Mouse (Mus musculus): ENCODE data around the gene Aplnr. TPM values are rescaled to one million over a fixed set of nuclear protein-coding genes. Genes with fewer than 3 reads are reported as not detected.

The Aplnr gene
- 143 and 148 TPM in 2 replicates for polyA plus RNA-seq (2014; fragmentation: Nextera tagmentation; extraction: Ambion mirVana)

DNA sequence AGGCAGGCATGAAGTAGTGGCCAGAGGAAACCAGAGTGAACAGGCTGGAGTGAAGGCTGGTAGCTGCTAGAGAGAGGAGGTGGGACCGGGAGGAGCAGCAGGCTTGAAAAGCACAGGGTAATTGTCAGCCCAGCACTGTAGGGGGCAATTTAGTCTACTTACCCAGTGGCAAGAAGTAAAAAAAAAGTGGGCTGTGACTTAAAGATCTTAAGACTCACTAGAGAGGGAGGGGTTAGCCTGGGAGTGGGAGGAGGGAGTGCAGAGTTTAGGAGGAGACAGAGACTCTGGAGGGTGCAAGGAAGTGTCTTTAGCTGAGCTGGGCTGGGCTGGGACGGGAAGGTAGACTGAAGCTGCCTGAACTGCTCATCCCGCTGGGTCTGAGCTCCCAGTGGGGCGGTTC lies at the start of gene Aplnr:
TSS of gene Aplnr (plus strand) at position 137 of the 400 bp plus-strand sequence.
- Histone ChIP-seq H3K9ac (peak within 1 kb of the TSS; percentile 51), H3K4me3 (ENCODE audit: low read depth, low read length) (peak within 1 kb of the TSS; percentile 37), H3K4me1 (ENCODE audit: insufficient read depth) (no peaks in the 10 kb centered on the region), H3K36me3 (ENCODE audit: insufficient read depth) (no peaks in the 10 kb centered on the region), H3K9me3 (ENCODE audit: low read depth, low read length) (no peaks in the 10 kb centered on the region), H3K27ac (ENCODE audit: low read depth) (peak within 1 kb of the TSS; percentile 61; the same call in 1 of the 2 replicates), H3K27me3 (ENCODE audit: insufficient read depth, low read length) (0 out of 2 replicates have a peak, but pooled peaks cover 5% of the 10 kb centered on the region), H3K4me2 (peak within 1 kb of the TSS; percentile 31)
- ATAC-seq (ENCODE audit: insufficient read depth) (peak; percentile 64), DNase-seq (peak; percentile 67)
- no peak for TF ChIP-seq CTCF (IDR thresholded peaks at IDR 0.05; ENCODE audit: low read depth)
- WGBS, result 14% methylated on average over 4 of the region's 4 CpGs

DNA sequence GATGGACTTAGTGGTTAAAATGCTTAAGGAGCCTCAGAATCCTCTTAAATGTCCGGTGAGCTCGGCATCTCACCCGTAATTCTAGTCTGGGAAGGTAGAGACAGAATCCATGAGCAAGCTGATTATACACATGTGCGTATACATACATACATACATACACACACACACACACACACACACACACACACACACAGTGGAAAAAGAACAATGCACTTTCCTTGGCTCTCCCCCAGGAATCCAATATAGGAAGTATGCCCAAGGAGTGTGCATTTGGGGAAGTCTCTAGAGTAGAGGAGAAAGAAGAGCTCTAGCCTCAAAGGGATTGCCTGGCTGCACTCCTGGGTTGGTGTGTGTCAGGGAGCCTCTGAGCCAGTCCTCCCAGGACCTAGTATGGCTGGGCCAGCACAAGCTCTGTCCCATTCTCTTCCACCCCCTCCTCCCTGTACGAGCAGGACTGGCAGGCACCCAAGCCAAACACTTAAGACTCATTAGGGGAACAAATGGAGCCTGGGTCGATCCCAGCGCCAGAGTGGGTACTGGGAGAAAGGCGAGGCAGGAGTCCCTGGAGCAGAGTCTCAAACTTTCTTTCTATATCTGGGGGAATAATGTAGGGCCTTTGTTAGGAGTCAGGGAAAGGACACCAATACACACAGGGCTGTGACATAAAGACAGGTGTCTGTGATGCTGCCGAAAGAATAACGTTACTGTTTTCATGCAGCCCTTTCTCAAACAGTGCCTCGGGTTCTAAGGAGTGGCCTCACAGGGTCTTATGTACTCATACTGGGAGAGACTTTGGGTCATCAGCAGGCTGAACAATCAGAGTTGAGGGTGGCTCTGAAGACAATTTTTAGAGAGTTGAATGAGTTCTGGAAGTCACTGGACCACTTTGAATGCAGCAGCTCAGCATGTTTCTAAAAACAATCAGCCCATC lies 47.0 kb upstream of the Aplnr start:
- DNase-seq, result peak; percentile 86
- H3K4me1 ChIP-seq (ENCODE audit: insufficient read depth), result no peaks in the 10 kb centered on the region
- 42% methylated on average over 11 of the region's 11 CpGs for WGBS

DNA sequence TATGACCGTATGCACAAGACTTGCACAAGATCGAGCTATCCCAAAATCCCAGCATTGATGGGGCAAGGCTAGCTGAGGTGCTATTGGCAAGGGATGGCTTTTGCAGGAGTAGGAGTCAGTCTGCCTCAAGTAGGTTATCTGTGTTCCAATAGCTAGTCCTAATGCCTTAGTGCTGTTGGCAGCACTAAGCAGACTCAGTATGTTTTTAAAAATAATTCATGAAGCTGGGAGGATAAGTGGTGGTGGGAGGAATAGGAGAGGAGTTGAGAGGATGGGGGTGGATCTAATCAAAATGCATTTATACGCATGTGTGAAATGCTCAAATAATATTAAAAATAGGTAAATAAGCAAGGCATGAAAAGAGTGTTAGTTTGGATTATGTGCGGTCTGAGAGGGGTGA lies 44.7 kb upstream of the Aplnr start:
- H3K27ac ChIP-seq (ENCODE audit: low read depth), result no peak overlapping the region
- H3K36me3 ChIP-seq (ENCODE audit: insufficient read depth), result no peaks in the 10 kb centered on the region
- no peak for TF ChIP-seq CTCF (IDR thresholded peaks at IDR 0.05; ENCODE audit: low read depth)
- DNase-seq, result no peak
- H3K9me3 ChIP-seq (ENCODE audit: low read depth, low read length), result no peaks in the 10 kb centered on the region
- H3K27me3 ChIP-seq (ENCODE audit: insufficient read depth, low read length), result no peaks in the 10 kb centered on the region
- H3K4me3 ChIP-seq (ENCODE audit: low read depth, low read length), result no peak overlapping the region
- H3K4me2 ChIP-seq, result no peak overlapping the region
- no peak for ATAC-seq (ENCODE audit: insufficient read depth)
- peaks cover 3% of the 10 kb centered on the region; the same call in 1 of the 2 replicates for H3K4me1 ChIP-seq (ENCODE audit: insufficient read depth)
- WGBS, result 93% methylated on average over 4 of the region's 4 CpGs
- H3K9ac ChIP-seq, result no peak overlapping the region

More for the DNA sequence above, 47.0 kb upstream of the Aplnr start:
- H3K9me3 ChIP-seq (ENCODE audit: low read depth, low read length), result no peaks in the 10 kb centered on the region
- H3K4me2 ChIP-seq, result no peak overlapping the region
- no peaks in the 10 kb centered on the region for H3K36me3 ChIP-seq (ENCODE audit: insufficient read depth)
- peak; percentile 95 for ATAC-seq (ENCODE audit: insufficient read depth)
- no peak overlapping the region for H3K4me3 ChIP-seq (ENCODE audit: low read depth, low read length)
- TF ChIP-seq CTCF (IDR thresholded peaks at IDR 0.05; ENCODE audit: low read depth), result no peak
- H3K27me3 ChIP-seq (ENCODE audit: insufficient read depth, low read length), result no peaks in the 10 kb centered on the region
- peak overlapping the region; percentile 58 for H3K27ac ChIP-seq (ENCODE audit: low read depth)
- H3K9ac ChIP-seq, result no peak overlapping the region

DNA sequence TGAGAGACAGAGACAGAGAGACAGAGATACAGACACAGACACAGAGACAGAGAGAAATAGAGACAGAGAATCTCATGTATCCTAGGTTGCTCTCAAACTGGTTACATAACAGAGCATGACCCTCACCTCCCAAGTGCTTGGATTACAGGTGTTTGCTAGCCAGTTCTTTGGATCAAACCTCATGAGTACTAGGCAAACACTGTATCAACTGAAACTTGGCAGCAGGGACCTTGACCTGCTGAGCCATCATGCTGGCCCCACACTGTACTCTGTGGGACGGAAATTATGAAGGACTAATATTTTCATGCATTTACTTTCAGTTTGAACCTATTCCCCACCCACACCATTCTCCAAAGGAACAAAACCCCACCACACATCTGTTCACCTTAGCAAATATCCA lies 42.6 kb upstream of the Aplnr start:
- no peaks in the 10 kb centered on the region for H3K9me3 ChIP-seq (ENCODE audit: low read depth, low read length)
- no peak for ATAC-seq (ENCODE audit: insufficient read depth)
- no peaks in the 10 kb centered on the region for H3K36me3 ChIP-seq (ENCODE audit: insufficient read depth)
- no peak overlapping the region for H3K4me3 ChIP-seq (ENCODE audit: low read depth, low read length)
- H3K9ac ChIP-seq, result no peak overlapping the region
- no peak for TF ChIP-seq CTCF (IDR thresholded peaks at IDR 0.05; ENCODE audit: low read depth)
- H3K4me2 ChIP-seq, result no peak overlapping the region
- peaks cover 3% of the 10 kb centered on the region; the same call in 1 of the 2 replicates for H3K4me1 ChIP-seq (ENCODE audit: insufficient read depth)
- DNase-seq, result no peak
- WGBS, result 63% methylated on average over 1 of the region's 1 CpGs
- no peaks in the 10 kb centered on the region for H3K27me3 ChIP-seq (ENCODE audit: insufficient read depth, low read length)
- no peak overlapping the region for H3K27ac ChIP-seq (ENCODE audit: low read depth)

DNA sequence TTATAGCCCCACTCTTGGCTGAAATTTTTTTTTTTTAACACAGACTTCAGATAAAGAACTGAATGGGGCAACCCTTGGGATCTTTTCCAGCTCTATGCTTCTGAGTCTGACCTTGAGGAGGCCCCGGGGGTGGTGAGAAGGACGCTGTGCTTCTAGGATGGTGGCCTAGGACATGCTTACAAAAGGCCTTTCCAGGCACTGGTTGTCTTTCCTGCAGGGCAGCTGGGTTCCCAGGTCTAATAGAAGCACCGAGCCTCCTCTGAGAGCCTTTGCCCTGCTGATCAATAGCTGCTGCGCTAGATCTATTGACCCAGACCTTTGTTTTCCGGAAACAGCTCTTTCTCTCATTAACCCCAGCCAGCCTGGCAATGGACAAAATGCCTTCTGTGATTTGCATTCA lies 40.1 kb upstream of the Aplnr start:
- 45% methylated on average over 5 of the region's 5 CpGs for WGBS
- Histone ChIP-seq H3K36me3 (ENCODE audit: insufficient read depth) (no peaks in the 10 kb centered on the region), H3K27me3 (ENCODE audit: insufficient read depth, low read length) (no peaks in the 10 kb centered on the region), H3K9ac (no peak overlapping the region), H3K4me3 (ENCODE audit: low read depth, low read length) (no peak overlapping the region), H3K4me1 (ENCODE audit: insufficient read depth) (peaks cover 3% of the 10 kb centered on the region; the same call in 1 of the 2 replicates), H3K9me3 (ENCODE audit: low read depth, low read length) (no peaks in the 10 kb centered on the region), H3K4me2 (no peak overlapping the region), H3K27ac (ENCODE audit: low read depth) (no peak overlapping the region)
- ATAC-seq (ENCODE audit: insufficient read depth), result no peak
- DNase-seq, result no peak
- TF ChIP-seq CTCF (IDR thresholded peaks at IDR 0.05; ENCODE audit: low read depth), result no peak

DNA sequence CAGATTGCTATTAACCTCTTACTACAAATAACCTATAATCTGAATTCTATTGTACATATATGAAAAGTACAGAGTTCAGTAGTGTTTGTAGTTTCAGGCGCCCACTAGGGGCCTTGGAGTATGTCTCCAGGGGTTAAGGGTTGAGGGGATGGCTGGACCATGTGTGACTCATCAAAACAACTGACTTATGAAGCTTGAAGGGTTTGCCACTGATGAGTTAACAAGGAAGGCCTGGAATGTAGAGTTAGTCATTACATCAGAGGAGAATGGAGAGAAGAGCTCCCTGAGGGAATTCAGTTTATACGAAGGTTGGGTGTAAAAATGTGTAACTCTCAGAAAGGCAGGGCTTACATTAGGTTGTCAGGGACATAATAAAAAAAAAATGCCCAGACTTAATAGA lies 38.0 kb upstream of the Aplnr start:
- H3K9me3 ChIP-seq (ENCODE audit: low read depth, low read length), result no peaks in the 10 kb centered on the region; the same call in 1 of the 2 replicates
- no peak overlapping the region for H3K4me3 ChIP-seq (ENCODE audit: low read depth, low read length)
- TF ChIP-seq CTCF (IDR thresholded peaks at IDR 0.05; ENCODE audit: low read depth), result no peak
- no peak overlapping the region for H3K9ac ChIP-seq
- ATAC-seq (ENCODE audit: insufficient read depth) (no peak), DNase-seq (no peak)
- WGBS, result 74% methylated on average over 2 of the region's 2 CpGs
- no peaks in the 10 kb centered on the region for H3K36me3 ChIP-seq (ENCODE audit: insufficient read depth)
- no peak overlapping the region for H3K27ac ChIP-seq (ENCODE audit: low read depth)
- no peaks in the 10 kb centered on the region for H3K27me3 ChIP-seq (ENCODE audit: insufficient read depth, low read length)
- H3K4me1 ChIP-seq (ENCODE audit: insufficient read depth), result peaks cover 3% of the 10 kb centered on the region; the same call in 1 of the 2 replicates
- H3K4me2 ChIP-seq, result no peak overlapping the region

DNA sequence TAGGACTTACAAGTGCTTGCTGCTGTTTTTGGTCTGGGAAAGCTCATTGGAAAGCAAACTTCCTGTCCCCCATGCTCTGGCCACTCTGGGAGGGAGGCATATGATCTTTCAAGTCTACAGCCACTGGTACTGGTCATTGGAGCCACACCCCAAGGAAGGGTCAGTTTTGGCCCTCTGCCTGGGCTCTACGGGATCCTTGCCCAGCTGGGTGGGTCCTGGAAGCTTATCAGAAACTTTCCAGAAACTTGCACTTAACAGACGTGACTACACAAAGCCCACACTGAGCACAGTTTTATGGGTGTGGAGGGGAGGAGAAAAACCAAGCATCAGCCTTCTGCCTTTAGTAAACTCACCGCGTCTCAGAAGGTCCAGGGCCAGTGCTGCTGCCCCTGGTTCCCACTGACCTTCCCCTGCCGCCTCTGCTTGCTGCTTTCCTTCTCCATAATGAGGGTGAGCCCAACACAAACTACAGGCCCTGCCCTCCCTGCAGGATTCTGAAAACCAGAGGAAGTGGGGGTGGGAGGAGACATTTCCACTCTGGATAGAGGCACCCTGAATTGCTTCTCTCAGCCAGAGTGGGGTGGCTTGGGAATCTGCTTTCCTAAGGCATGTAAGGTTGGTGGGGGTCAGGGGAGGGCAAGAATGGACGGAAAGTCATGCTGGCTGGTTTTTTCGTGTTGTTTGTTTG lies 37.1 kb upstream of the Aplnr start:
- Histone ChIP-seq H3K9ac (no peak overlapping the region), H3K4me2 (no peak overlapping the region), H3K36me3 (ENCODE audit: insufficient read depth) (no peaks in the 10 kb centered on the region), H3K27me3 (ENCODE audit: insufficient read depth, low read length) (no peaks in the 10 kb centered on the region), H3K4me1 (ENCODE audit: insufficient read depth) (peaks cover 3% of the 10 kb centered on the region; the same call in 1 of the 2 replicates), H3K9me3 (ENCODE audit: low read depth, low read length) (no peaks in the 10 kb centered on the region; the same call in 1 of the 2 replicates), H3K27ac (ENCODE audit: low read depth) (peak overlapping the region; percentile 20; the same call in 1 of the 2 replicates), H3K4me3 (ENCODE audit: low read depth, low read length) (no peak overlapping the region)
- ATAC-seq (ENCODE audit: insufficient read depth) (peak; percentile 54), DNase-seq (peak; percentile 69)
- TF ChIP-seq CTCF (IDR thresholded peaks at IDR 0.05; ENCODE audit: low read depth), result no peak
- 50% methylated on average over 7 of the region's 7 CpGs for WGBS

Data from lung, embryonic 14.5 days (tissue).